Mouse (Mus musculus) forebrain, embryonic 10.5 days (tissue): ENCODE measurements around the gene Thap12. TPM values are rescaled to one million over a fixed set of nuclear protein-coding genes. Genes with fewer than 3 reads are reported as not detected.
A peak's percentile ranks its signal among the peaks of the same experiment; 100 is the strongest.

Experiments
- DNase-seq: peaks from one replicate; pipeline ENCODE4 v3.0.0-alpha.2; 2017; ENCODE audit warnings: low spot score; ENCODE audit errors: extremely low spot score
- H3K27ac ChIP-seq: fragments of 300-500 bp; sonication (generic); 2 replicates; pipeline ENCODE4 v1.5.1; 2016; ENCODE audit warnings: mild to moderate bottlenecking
- H3K27me3 ChIP-seq: fragments of 300-500 bp; sonication (generic); 2 replicates; pipeline ENCODE4 v1.6.1; 2016; ENCODE audit warnings: mild to moderate bottlenecking; ENCODE audit not compliant: poor library complexity, severe bottlenecking
- H3K36me3 ChIP-seq: fragments of 300-500 bp; sonication (generic); replicated peaks from 2 replicates; pipeline ENCODE4 v1.6.1; 2016; ENCODE audit warnings: mild to moderate bottlenecking, moderate library complexity
- H3K4me1 ChIP-seq: fragments of 300-500 bp; sonication (generic); 2 replicates; pipeline ENCODE4 v1.6.1; 2016
- H3K4me3 ChIP-seq: fragments of 300-500 bp; sonication (generic); 2 replicates; pipeline ENCODE4 v1.5.1; 2016; ENCODE audit warnings: mild to moderate bottlenecking, moderate library complexity
- H3K9me3 ChIP-seq: fragments of 300-500 bp; sonication (generic); 2 replicates; pipeline ENCODE4 v1.6.1; 2016; ENCODE audit warnings: mild to moderate bottlenecking, moderate library complexity
- WGBS: fragments of 180-500 bp; shearing (Covaris S2); methylation state at CpG from one replicate; pipeline ENCODE4 v1.1.7; 2016; 5-methylcytosine and 5-hydroxymethylcytosine counted together
- polyA plus RNA-seq: library from polyadenylated mRNA; unstranded; fragments of >200 nt; fragmentation: Nextera tagmentation; extraction: Ambion mirVana; gene quantifications from 2 replicates; pipeline ENCODE4 v1.2.1, GENCODE M21; 2016

The Thap12 gene
- polyA plus RNA-seq, 1 experiment from 2014 or later, result 58.2 TPM

- H3K4me1 ChIP-seq, result peaks cover 14% of the 10 kb centered on the region; the same call in 1 of the 2 replicates
- 81% methylated on average over 7 of the region's 7 CpGs for WGBS
- H3K36me3 ChIP-seq, result no peaks in the 10 kb centered on the region
- H3K9me3 ChIP-seq, result no peaks in the 10 kb centered on the region
- H3K27me3 ChIP-seq, result no peaks in the 10 kb centered on the region
- no peak for DNase-seq
- H3K27ac ChIP-seq, result no peak overlapping the region
- H3K4me3 ChIP-seq, result no peak overlapping the region
These were observed 24.5 kb upstream of the Thap12 start for GRCm38 (mm10) chr7:98678441-98678840.

DNA sequence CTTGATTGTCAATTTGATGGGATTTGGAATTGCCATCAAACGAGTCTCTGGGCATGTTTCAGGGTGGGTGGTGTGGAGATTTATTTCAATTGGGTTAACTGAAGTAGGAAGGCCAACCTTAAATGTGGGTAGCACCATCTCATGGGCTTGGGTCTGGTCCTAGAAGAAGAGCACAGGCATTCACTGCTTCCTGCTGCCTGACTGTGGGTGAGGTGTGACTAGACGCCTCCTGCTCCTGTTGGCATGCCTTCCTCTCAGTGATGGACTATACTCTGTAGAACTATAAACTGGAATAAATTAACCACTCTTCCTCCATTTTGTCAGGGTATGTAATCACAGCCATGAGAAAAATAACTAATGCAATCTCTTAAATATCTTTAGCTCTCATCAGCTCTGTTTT lies 22.2 kb upstream of the Thap12 start:
- WGBS, result 64% methylated on average over 2 of the region's 2 CpGs
- H3K9me3 ChIP-seq, result no peaks in the 10 kb centered on the region
- no peaks in the 10 kb centered on the region for H3K27me3 ChIP-seq
- H3K27ac ChIP-seq, result no peak overlapping the region
- no peak overlapping the region for H3K4me3 ChIP-seq
- H3K36me3 ChIP-seq, result no peaks in the 10 kb centered on the region
- H3K4me1 ChIP-seq, result peaks cover 17% of the 10 kb centered on the region; the same call in 1 of the 2 replicates
- DNase-seq, result no peak

- Histone ChIP-seq H3K27ac (no peak overlapping the region), H3K27me3 (no peaks in the 10 kb centered on the region), H3K36me3 (no peaks in the 10 kb centered on the region), H3K9me3 (no peaks in the 10 kb centered on the region), H3K4me1 (peaks cover 21% of the 10 kb centered on the region; the same call in 1 of the 2 replicates), H3K4me3 (no peak overlapping the region)
- 89% methylated on average over 10 of the region's 10 CpGs for WGBS
- DNase-seq, result no peak
These were observed 20.1 kb upstream of the Thap12 start for GRCm38 (mm10) chr7:98682821-98683220.

GRCm38 (mm10) chr7:98685895-98686294 lies 17.0 kb upstream of the Thap12 start:
- Histone ChIP-seq H3K9me3 (no peaks in the 10 kb centered on the region), H3K27ac (peak overlapping the region; percentile 21; the same call in 1 of the 2 replicates), H3K4me1 (peaks cover 9% of the 10 kb centered on the region; the same call in 1 of the 2 replicates), H3K27me3 (no peaks in the 10 kb centered on the region), H3K4me3 (no peak overlapping the region), H3K36me3 (no peaks in the 10 kb centered on the region)
- DNase-seq, result no peak
- 63% methylated on average over 13 of the region's 13 CpGs for WGBS

- Histone ChIP-seq H3K4me1 (peaks cover 18% of the 10 kb centered on the region), H3K27ac (no peak overlapping the region), H3K4me3 (no peak overlapping the region), H3K36me3 (no peaks in the 10 kb centered on the region), H3K27me3 (no peaks in the 10 kb centered on the region), H3K9me3 (no peaks in the 10 kb centered on the region)
- WGBS, result 90% methylated on average over 1 of the region's 1 CpGs
- no peak for DNase-seq
These were observed 12.8 kb upstream of the Thap12 start for GRCm38 (mm10) chr7:98690126-98690525.

- no peak overlapping the region for H3K4me3 ChIP-seq
- H3K36me3 ChIP-seq, result no peaks in the 10 kb centered on the region
- no peak for DNase-seq
- peaks cover 13% of the 10 kb centered on the region for H3K4me1 ChIP-seq
- 18% methylated on average over 3 of the region's 3 CpGs for WGBS
- no peak overlapping the region for H3K27ac ChIP-seq
- H3K9me3 ChIP-seq, result no peaks in the 10 kb centered on the region
- H3K27me3 ChIP-seq, result no peaks in the 10 kb centered on the region
These were observed 12.1 kb upstream of the Thap12 start for GRCm38 (mm10) chr7:98690831-98691230.

GRCm38 (mm10) chr7:98692761-98693546 lies 9.9 kb upstream of the Thap12 start:
- no peaks in the 10 kb centered on the region for H3K9me3 ChIP-seq
- 0 out of 2 replicates have a peak overlapping the region, but pooled peaks have one; percentile 51 for H3K27ac ChIP-seq
- peaks cover 10% of the 10 kb centered on the region for H3K4me1 ChIP-seq
- DNase-seq, result no peak
- no peaks in the 10 kb centered on the region for H3K27me3 ChIP-seq
- H3K36me3 ChIP-seq, result no peaks in the 10 kb centered on the region
- 48% methylated on average over 24 of the region's 24 CpGs for WGBS
- H3K4me3 ChIP-seq, result no peak overlapping the region

DNA sequence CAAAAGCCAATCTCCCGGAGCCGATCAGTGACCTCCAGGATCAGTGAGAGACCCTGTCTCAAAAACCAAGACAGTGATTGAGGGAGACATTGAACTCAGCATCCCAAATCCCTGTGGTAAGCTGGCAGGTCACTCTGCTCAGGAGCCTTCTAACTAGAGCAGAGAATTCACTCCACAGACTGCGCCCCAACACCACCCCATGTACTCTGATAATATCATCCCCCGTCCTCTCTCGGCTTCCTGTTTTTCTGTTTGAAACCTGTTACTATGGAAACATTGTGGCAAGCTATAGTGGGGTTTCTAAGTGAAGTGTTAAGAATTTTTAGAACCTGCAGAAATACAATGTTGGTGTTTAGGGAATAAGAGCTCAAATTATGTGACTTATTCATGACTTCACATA lies 8.9 kb upstream of the Thap12 start:
- DNase-seq, result no peak
- Histone ChIP-seq H3K36me3 (no peaks in the 10 kb centered on the region), H3K4me1 (peaks cover 10% of the 10 kb centered on the region), H3K27ac (no peak overlapping the region), H3K27me3 (no peaks in the 10 kb centered on the region), H3K9me3 (no peaks in the 10 kb centered on the region), H3K4me3 (no peak overlapping the region)
- 86% methylated on average over 5 of the region's 5 CpGs for WGBS

DNA sequence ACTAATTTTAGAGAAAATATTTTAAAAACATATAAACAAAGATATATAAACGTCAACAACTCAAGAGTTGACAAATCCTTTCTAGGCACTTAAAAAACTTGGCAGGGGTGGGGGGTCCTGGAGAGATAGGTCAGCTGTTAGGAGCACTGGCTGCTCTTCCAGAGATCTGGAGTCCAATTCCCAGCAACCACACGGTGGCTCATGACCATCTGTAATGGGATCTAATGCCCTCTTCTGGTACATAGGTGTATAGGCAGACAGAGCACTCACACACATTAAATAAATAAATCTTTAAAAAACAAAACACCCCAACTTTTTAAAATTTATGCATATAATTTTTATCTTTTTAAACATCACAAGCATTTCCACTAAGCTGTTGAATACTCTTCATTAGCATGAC lies 5.4 kb upstream of the Thap12 start:
- Histone ChIP-seq H3K36me3 (no peaks in the 10 kb centered on the region), H3K4me1 (peaks cover 14% of the 10 kb centered on the region), H3K9me3 (no peaks in the 10 kb centered on the region), H3K27me3 (no peaks in the 10 kb centered on the region), H3K27ac (no peak overlapping the region), H3K4me3 (no peak overlapping the region)
- no peak for DNase-seq
- WGBS, result 7% methylated on average over 2 of the region's 2 CpGs

DNA sequence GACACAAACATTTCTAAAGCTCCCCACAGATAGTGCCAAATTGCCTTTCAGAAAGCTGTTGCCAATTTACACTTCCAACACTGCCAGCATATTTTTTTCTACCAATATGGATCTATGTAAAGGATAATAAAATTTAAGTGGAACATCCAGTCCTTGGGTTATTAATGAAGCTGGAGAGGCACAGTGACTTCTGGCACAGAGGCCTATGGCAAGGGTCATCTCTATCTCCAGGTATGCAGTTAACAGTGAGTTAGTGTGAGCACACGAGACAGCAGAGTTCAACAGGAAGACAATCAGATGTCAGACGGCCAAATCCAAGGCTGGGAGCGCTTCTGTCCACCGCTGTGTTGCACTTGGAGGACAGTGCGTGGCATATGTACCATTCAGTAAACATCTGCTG lies 4.9 kb upstream of the Thap12 start:
- H3K36me3 ChIP-seq, result no peaks in the 10 kb centered on the region
- no peaks in the 10 kb centered on the region for H3K27me3 ChIP-seq
- H3K9me3 ChIP-seq, result no peaks in the 10 kb centered on the region
- peaks cover 10% of the 10 kb centered on the region for H3K4me1 ChIP-seq
- DNase-seq, result no peak
- WGBS, result 72% methylated on average over 5 of the region's 5 CpGs
- no peak overlapping the region for H3K4me3 ChIP-seq
- H3K27ac ChIP-seq, result no peak overlapping the region

DNA sequence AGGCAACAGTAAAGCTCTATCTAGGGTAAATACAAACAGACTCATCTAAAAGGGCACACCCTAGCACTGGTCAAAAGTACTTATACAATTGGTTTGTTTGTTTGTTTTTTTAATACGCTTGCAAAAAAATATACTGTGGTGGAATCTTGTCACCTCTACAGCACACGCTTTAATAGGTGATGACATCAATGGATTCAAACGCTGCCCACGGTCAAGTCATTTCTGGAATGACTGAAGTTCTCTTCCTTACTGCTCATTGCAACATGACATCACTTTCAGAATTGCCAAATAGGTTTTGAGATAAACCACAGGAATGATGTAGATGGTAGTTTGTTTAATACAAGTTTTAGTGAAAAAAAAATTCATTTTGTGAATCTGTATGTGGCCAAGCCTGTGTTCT lies 4.3 kb upstream of the Thap12 start:
- 94% methylated on average over 4 of the region's 4 CpGs for WGBS
- no peaks in the 10 kb centered on the region for H3K27me3 ChIP-seq
- no peaks in the 10 kb centered on the region for H3K36me3 ChIP-seq
- peaks cover 8% of the 10 kb centered on the region for H3K4me1 ChIP-seq
- DNase-seq, result no peak
- no peak overlapping the region for H3K4me3 ChIP-seq
- no peaks in the 10 kb centered on the region for H3K9me3 ChIP-seq
- H3K27ac ChIP-seq, result no peak overlapping the region

- Histone ChIP-seq H3K4me1 (peaks cover 28% of the 10 kb centered on the region), H3K36me3 (no peaks in the 10 kb centered on the region), H3K4me3 (peak overlapping the region; percentile 85), H3K9me3 (no peaks in the 10 kb centered on the region), H3K27ac (peak overlapping the region; percentile 93), H3K27me3 (no peaks in the 10 kb centered on the region)
- WGBS, result 68% methylated on average over 7 of the region's 7 CpGs
- no peak for DNase-seq
These were observed 1.1 kb upstream of the Thap12 start for GRCm38 (mm10) chr7:98701771-98702170.

DNA sequence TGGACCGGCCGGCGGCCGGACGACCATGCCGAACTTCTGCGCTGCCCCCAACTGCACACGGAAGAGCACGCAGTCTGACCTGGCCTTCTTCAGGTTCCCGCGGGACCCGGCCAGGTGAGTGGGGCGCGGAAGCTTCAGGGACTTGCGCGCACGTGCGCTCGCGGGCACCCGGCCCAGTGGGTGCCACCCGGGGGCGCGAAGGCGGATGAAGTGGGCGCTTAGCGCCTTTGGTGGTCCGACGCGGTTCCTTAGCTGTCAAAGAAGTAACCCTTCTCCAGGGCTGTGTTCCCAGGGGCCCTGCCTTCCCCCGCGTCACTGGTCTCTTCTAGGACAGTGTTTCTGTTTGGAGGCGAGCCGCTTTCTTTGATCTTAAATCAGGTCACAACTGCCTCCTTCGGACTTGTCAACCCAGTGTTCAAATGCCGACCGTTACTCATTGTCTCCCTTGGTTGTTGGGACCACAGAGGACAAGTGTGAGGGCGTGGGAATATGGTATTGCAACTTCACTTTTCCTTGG lies 520 bp downstream of the Thap12 start:
- Histone ChIP-seq H3K27me3 (no peaks in the 10 kb centered on the region), H3K27ac (peak overlapping the region; percentile 93), H3K9me3 (no peaks in the 10 kb centered on the region), H3K36me3 (no peaks in the 10 kb centered on the region), H3K4me1 (peaks cover 28% of the 10 kb centered on the region), H3K4me3 (peak overlapping the region; percentile 85)
- WGBS, result under 1% methylated on average over 38 of the region's 38 CpGs
- DNase-seq, result peak; percentile 36
